Mouse (Mus musculus) cerebellum, adult 2 months (tissue): ENCODE measurements around the gene Mpzl2. TPM values are rescaled to one million over a fixed set of nuclear protein-coding genes. Genes with fewer than 3 reads are reported as not detected.
"Not testable (repeated sequence)": the region's sequence is repeated elsewhere in the genome, so short reads cannot be mapped to it uniquely, and the experiment has no call there.

ENCODE experiments used
- DNase-seq, 2 experiments: peaks; one replicate each; pipeline ENCODE4 v3.0.0; 2021
- H3K27ac ChIP-seq: fragments of 200-500 bp; 2 replicates; pipeline ENCODE4 v1.5.1; 2012; ENCODE audit warnings: low read length, control low read depth, inconsistent platforms; ENCODE audit not compliant: insufficient read depth
- H3K27me3 ChIP-seq: fragments of 200-500 bp; 2 replicates; pipeline ENCODE4 v1.6.1; 2012; ENCODE audit warnings: inconsistent platforms, mild to moderate bottlenecking, low read length, moderate library complexity; ENCODE audit not compliant: control insufficient read depth, insufficient read depth
- H3K4me1 ChIP-seq: fragments of 200-500 bp; 2 replicates; pipeline ENCODE4 v1.6.1; 2011; ENCODE audit warnings: low read length; ENCODE audit not compliant: control insufficient read depth, insufficient read depth
- H3K4me3 ChIP-seq: fragments of 200-500 bp; replicated peaks from 2 replicates; pipeline ENCODE3; 2011; ENCODE audit warnings: mild to moderate bottlenecking, low read depth, low read length, control low read depth; ENCODE audit not compliant: insufficient read depth
- CTCF ChIP-seq: fragments of 200-500 bp; IDR thresholded peaks from 2 replicates; pipeline ENCODE4 v1.5.1; 2011; ENCODE audit warnings: low read depth, mild to moderate bottlenecking, control low read depth, low read length, moderate library complexity, borderline replicate concordance; ENCODE audit not compliant: insufficient read depth
- POLR2A ChIP-seq: fragments of 200-500 bp; IDR thresholded peaks from 2 replicates; pipeline ENCODE4 v1.6.1; 2011; ENCODE audit warnings: low read length, control low read depth, borderline replicate concordance; ENCODE audit not compliant: insufficient read depth
- WGBS: fragments of 180-500 bp; shearing (Covaris S2); methylation state at CpG from one replicate; pipeline ENCODE4 v1.1.7; 2018; 5-methylcytosine and 5-hydroxymethylcytosine counted together
- polyA plus RNA-seq: library from polyadenylated mRNA; depleted of rRNA; stranded (reverse); fragments of >200 nt; gene quantifications from 2 replicates; pipeline ENCODE4 v1.2.3, GENCODE M21; 2012

Mpzl2 gene
- polyA plus RNA-seq, 1 experiment, result 1.1 TPM

DNA sequence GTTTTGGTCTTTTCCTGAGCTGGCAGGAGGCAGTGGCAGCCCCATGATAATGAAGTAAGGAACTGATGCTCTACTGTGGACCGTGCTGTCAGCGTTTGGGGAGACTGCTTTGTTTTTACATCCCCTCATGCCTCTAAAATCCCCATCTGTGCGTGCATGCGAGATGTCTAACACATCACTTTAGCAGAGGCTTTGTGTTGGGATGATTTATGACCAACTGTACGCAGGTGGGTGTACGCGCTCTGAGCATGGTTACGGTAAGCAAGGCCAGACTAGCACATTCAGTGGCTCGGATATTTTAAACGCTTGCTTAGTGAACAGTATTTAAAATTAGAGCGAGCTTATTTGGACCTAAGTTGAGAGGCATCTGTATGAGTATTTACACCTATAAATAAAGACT, 21.6 kb upstream of the Mpzl2 start:
- H3K4me1 ChIP-seq, result no peaks in the 10 kb centered on the region
- no peak for DNase-seq
- 83% methylated on average over 11 of the region's 11 CpGs for WGBS

DNA sequence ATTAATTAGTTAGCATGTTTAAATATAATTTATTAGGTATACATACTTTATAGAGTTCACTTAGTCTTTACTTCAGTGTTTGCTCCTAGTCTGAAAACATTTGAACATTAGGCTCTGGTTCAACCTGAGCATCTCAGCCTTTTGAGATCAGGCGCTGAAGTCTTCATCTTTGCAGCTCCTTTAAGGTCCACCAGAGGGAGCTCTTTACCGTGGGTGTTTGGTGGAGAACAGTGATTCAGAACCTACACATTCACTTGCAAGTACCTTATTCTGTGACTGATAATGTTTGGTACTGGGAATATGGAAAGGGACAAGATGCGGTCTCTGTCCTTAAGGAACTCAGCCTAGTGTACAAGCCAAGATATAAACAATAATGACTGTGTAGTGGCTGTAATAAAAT, 16.8 kb upstream of the Mpzl2 start:
- DNase-seq, result peak; percentile 64 to 68
- Histone ChIP-seq H3K4me1 (no peaks in the 10 kb centered on the region), H3K27ac (no peak overlapping the region), H3K4me3 (no peak overlapping the region), H3K27me3 (no peaks in the 10 kb centered on the region; the same call in 1 of the 2 replicates)
- 8% methylated on average over 3 of the region's 3 CpGs for WGBS
- no peak for TF ChIP-seq POLR2A
- TF ChIP-seq CTCF, result peak; percentile 86

More for the DNA sequence above, 21.6 kb upstream of the Mpzl2 start:
- TF ChIP-seq POLR2A (no peak), CTCF (no peak)
- Histone ChIP-seq H3K27me3 (no peaks in the 10 kb centered on the region), H3K27ac (no peak overlapping the region), H3K4me3 (no peak overlapping the region)

DNA sequence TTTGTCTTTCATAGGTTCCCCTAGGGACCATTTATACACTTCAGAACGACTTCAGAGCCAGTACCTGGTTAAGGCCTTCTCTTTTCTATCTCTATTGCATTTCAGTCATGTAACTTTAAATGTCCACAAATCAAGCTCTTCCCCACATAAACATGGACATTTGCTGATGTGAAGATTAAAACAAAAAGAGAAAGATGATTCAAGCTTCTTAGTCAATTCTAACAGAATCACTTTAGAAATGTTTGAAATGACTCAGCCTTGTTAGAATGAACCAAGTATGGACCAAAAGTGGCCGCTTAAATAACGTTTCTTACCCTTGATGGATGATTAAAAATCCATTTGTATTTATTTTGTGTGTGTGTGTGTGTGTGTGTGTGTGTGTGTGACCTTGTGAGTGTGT, 16.0 kb upstream of the Mpzl2 start:
- H3K4me3 ChIP-seq, result no peak overlapping the region
- no peaks in the 10 kb centered on the region; the same call in 1 of the 2 replicates for H3K27me3 ChIP-seq
- H3K27ac ChIP-seq, result no peak overlapping the region
- no peak for DNase-seq
- 60% methylated on average over 3 of the region's 3 CpGs for WGBS
- TF ChIP-seq CTCF (no peak), POLR2A (no peak)
- no peaks in the 10 kb centered on the region for H3K4me1 ChIP-seq

DNA sequence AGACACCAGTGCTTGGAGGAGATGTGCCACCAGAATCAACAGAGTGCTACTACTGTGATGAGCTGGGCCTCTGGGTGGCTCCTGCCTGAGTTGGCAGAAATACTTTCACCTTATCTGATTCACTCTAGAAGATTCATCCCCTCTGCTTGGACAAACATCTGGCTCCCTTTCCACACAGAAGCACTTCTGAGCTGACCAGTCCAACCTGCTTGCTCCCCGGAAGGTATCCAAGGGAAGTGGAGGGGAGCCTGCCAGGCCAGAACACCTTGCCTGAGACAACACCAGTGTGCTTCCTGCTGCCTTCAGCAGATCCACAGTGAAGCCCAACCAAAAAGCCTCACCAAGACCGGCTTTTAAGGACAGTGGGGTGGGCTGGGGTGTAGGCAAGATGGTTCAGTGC, 15.4 kb upstream of the Mpzl2 start:
- Histone ChIP-seq H3K27me3 (no peaks in the 10 kb centered on the region; the same call in 1 of the 2 replicates), H3K4me1 (no peaks in the 10 kb centered on the region), H3K4me3 (no peak overlapping the region), H3K27ac (no peak overlapping the region)
- no peak for TF ChIP-seq POLR2A
- no peak for TF ChIP-seq CTCF
- 90% methylated on average over 2 of the region's 2 CpGs for WGBS
- DNase-seq, result no peak

DNA sequence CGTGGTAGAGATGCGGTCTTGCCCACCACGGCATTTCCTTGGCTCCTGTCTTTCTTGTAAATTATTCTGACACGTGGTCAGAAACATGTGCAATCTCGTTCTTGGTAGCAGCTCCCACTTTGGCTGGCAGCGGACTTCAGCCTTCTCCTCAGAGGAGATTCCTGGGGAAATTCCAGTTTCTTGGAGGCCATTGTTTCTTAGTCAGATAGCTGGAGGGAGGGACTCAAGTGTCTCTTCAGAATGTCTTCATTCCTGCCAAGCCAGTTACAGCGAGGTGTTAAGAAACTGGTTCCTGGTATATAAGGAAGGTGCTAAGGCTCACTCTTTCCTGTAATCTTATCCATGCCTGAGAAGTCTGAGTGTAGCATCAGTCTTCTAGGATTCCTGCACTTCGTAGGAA, 12.2 kb upstream of the Mpzl2 start:
- 40% methylated on average over 8 of the region's 8 CpGs for WGBS
- TF ChIP-seq POLR2A, result no peak
- TF ChIP-seq CTCF, result no peak
- no peak overlapping the region for H3K27ac ChIP-seq

DNA sequence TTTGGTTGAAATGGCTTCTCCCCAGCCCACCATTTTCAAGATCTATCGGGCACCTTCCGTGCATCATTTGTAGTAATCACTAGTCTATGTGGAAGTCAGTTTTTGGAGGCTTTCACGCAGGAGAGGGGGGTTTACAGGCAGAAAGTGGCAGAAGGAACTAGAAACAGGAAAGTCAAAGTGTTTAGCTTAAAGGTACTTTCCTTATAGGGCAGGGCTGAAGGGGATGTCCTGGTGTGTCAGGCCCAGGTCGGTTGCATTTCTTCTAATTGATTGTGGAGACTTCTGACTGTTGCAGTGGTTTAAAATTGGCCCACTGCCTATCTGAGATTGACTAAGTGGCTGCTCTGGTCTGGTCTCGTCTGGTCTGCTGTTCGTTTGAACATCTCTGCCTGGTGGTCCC, 9.3 kb upstream of the Mpzl2 start:
- no peak overlapping the region for H3K4me3 ChIP-seq
- H3K27me3 ChIP-seq, result no peaks in the 10 kb centered on the region; the same call in 1 of the 2 replicates
- TF ChIP-seq CTCF (no peak), POLR2A (no peak)
- H3K27ac ChIP-seq, result no peak overlapping the region
- WGBS, result 63% methylated on average over 6 of the region's 6 CpGs
- no peak for DNase-seq
- H3K4me1 ChIP-seq, result no peaks in the 10 kb centered on the region

More for the DNA sequence above, 12.2 kb upstream of the Mpzl2 start:
- Histone ChIP-seq H3K4me1 (no peaks in the 10 kb centered on the region), H3K4me3 (no peak overlapping the region), H3K27me3 (no peaks in the 10 kb centered on the region; the same call in 1 of the 2 replicates)
- DNase-seq, result no peak

DNA sequence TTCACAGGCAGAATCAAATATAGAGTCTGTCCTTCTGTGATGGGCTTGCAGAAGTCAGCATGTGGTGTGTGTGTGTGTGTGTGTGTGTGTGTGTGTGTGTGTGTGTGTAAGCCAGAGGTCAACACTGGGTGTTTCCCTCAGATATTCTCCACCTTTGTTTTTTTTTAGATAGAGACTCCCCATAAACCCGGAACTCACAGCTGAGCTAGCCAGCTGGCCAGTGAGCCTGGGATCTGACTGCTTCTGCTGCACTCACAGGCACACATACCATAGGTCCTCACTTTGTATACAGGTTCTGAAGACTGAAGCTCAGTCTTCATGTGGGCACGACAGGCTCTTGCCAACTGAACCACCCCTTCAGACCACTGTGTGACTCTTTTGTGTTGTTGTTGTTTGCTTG, 7.3 kb upstream of the Mpzl2 start:
- no peak for DNase-seq

DNA sequence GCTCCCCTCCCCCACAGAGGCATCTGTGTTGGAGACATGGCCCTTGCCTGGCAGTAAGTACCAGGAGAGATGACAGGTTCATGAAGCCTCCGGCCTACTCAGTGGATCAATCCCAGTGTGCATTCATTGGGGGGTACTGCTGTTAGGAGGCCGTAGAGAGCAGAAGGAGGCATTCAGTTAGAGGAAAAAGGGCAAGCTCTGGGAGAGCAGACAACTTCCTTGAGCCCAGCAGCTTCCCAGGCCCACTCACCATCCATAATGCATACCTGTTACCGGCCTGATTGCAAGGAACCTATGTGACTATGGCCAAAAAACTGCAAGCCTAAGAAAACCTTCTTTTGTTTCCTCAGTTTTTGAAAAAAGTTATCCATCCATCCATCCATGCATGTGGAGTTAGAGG, 5.1 kb upstream of the Mpzl2 start:
- no peak for DNase-seq
- H3K4me1 ChIP-seq, result no peaks in the 10 kb centered on the region
- TF ChIP-seq CTCF, result no peak
- TF ChIP-seq POLR2A, result no peak
- H3K4me3 ChIP-seq, result no peak overlapping the region
- H3K27ac ChIP-seq, result no peak overlapping the region
- WGBS, result 83% methylated on average over 3 of the region's 3 CpGs
- H3K27me3 ChIP-seq, result no peaks in the 10 kb centered on the region

More for the DNA sequence above, 7.3 kb upstream of the Mpzl2 start:
- H3K4me1 ChIP-seq, result no peaks in the 10 kb centered on the region
- 46% methylated on average over 2 of the region's 2 CpGs for WGBS
- no peak overlapping the region for H3K27ac ChIP-seq
- no peaks in the 10 kb centered on the region for H3K27me3 ChIP-seq
- H3K4me3 ChIP-seq, result no peak overlapping the region
- TF ChIP-seq POLR2A (no peak), CTCF (no peak)

DNA sequence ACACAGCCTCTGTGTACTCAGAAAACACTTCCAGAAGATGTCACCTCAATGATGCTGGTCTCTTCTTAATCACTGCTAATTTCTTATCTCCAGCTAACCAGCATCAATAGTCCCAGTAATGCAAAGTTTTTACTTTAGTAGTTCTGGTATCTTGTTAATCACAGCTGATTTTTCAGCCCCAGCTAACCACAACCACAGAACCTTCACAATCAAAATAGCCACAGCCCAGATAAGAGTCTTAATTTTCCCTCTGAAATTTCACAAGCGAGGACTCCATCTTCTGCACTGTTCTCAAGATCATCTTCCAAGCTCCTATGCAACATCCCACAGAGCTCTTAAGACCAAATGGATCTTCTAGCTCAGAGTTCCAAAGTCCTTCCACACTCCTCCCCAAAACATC, 1.8 kb upstream of the Mpzl2 start:
- H3K4me1 ChIP-seq, H3K27ac ChIP-seq, H3K27me3 ChIP-seq, DNase-seq, H3K4me3 ChIP-seq: not testable (repeated sequence)
- 76% methylated on average over 1 of the region's 1 CpGs for WGBS
